In the genomic region with DNA sequence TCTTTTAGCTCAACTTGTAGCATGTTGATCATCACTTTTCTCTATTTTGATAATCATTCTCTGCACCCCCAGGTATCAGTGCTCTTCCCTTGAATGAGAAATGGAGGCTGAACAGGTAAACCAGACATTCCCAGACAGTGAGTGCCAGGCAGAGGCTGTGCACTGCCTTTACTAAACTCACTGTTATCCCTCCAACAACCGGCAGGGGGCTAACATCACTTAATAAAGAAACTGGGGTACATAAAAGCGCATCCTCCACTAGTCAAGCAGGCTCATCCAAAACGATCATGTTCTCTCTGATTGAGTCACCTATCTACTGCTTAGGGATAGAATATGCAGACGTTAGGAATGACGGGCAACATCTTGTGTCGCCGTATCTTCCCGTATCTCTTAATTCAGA, we compare ENCODE assay signal across 9 mouse cellular contexts.
DNase-seq lines count a peak whose midpoint lies in the region; ATAC-seq and TF ChIP-seq lines count a peak whose summit lies in the region.
"Had no signal": no experiment of that assay in that cellular context is flagged by ENCODE, and none has a peak within 500 bp of the region (broad histone marks: within the 10 kb centered on the region; RNA-seq: fewer than 3 reads in every experiment).

No protein-coding gene starts in this region.

- peak in 1 of 2 experiments; percentile 18 for DNase-seq in left cerebral cortex, adult 2 months (ENCODE audit: extremely low spot score in 1 of 2, low spot score in 2 of 2)
- no peak for DNase-seq in left cerebral cortex, adult 11 months (ENCODE audit: low spot score)
- peak; percentile 63 for DNase-seq in adrenal gland, postnatal 10 days
- peak; percentile 69 for DNase-seq in embryonic facial prominence, embryonic 11.5 days (ENCODE audit: low spot score)
- DNase-seq in layer of hippocampus, adult 9-10 months (ENCODE audit: low spot score), result peak; percentile 47

- H3K4me3 ChIP-seq in left cerebral cortex, adult 2 months, result no peak overlapping the region
- no peak overlapping the region for H3K4me3 ChIP-seq in E14TG2a.4 (replicated peaks; ENCODE audit: low read length)
- H3K4me3 ChIP-seq in embryonic facial prominence, embryonic 11.5 days (ENCODE audit: low read depth, low read length), result no peak overlapping the region
- no peak overlapping the region for H3K4me3 ChIP-seq in hindbrain, embryonic 16.5 days (ENCODE audit: low read length)
- H3K4me3 ChIP-seq: lung, embryonic 15.5 days had no signal

- no peak overlapping the region for H3K4me2 ChIP-seq in embryonic facial prominence, embryonic 11.5 days (ENCODE audit: low read depth, low read length)
- H3K4me2 ChIP-seq in hindbrain, embryonic 16.5 days (ENCODE audit: low read length), result no peak overlapping the region
- H3K4me2 ChIP-seq: lung, embryonic 15.5 days had no signal

- no peaks in the 10 kb centered on the region for H3K9me3 ChIP-seq in E14TG2a.4 (ENCODE audit: low read length)
- H3K9me3 ChIP-seq in embryonic facial prominence, embryonic 11.5 days (replicated peaks; ENCODE audit: control insufficient read depth, low read length), result no peaks in the 10 kb centered on the region
- H3K9me3 ChIP-seq in hindbrain, embryonic 16.5 days (ENCODE audit: control insufficient read depth, low read length), result no peaks in the 10 kb centered on the region
- H3K9me3 ChIP-seq: lung, embryonic 15.5 days had no signal

- no peak for ATAC-seq in embryonic facial prominence, embryonic 11.5 days (replicated peaks; ENCODE audit: insufficient number of reproducible peaks, low FRiP score, low TSS enrichment, low read depth)
- 0 out of 2 replicates have a peak, but pooled peaks have one; percentile 35 for ATAC-seq in monocyte, adult 5-6 weeks (replicated peaks; ENCODE audit: insufficient number of reproducible peaks, low FRiP score, low TSS enrichment, poor library complexity, severe bottlenecking)
- no peak for ATAC-seq in hindbrain, embryonic 16.5 days

- H3K9ac ChIP-seq in embryonic facial prominence, embryonic 11.5 days (replicated peaks; ENCODE audit: low read length), result no peak overlapping the region
- H3K9ac ChIP-seq in hindbrain, embryonic 16.5 days (ENCODE audit: low read depth, low read length), result no peak overlapping the region
- H3K9ac ChIP-seq: lung, embryonic 15.5 days had no signal

- H3K27me3 ChIP-seq in E14TG2a.4 (ENCODE audit: insufficient read depth, low read length), result no peaks in the 10 kb centered on the region
- no peaks in the 10 kb centered on the region for H3K27me3 ChIP-seq in embryonic facial prominence, embryonic 11.5 days (ENCODE audit: control insufficient read depth, insufficient read depth, low read length)
- H3K27me3 ChIP-seq in hindbrain, embryonic 16.5 days (replicated peaks; ENCODE audit: control insufficient read depth, insufficient read depth, low read length), result no peaks in the 10 kb centered on the region
- H3K27me3 ChIP-seq: lung, embryonic 15.5 days had no signal

- WGBS in embryonic facial prominence, embryonic 11.5 days, result 74% methylated on average over 8 of the region's 8 CpGs
- 72% methylated on average over 8 of the region's 8 CpGs for WGBS in hindbrain, embryonic 16.5 days

- H3K27ac ChIP-seq in left cerebral cortex, adult 2 months, result no peak overlapping the region
- H3K27ac ChIP-seq in embryonic facial prominence, embryonic 11.5 days (replicated peaks; ENCODE audit: low read depth, low read length), result no peak overlapping the region
- H3K27ac ChIP-seq in hindbrain, embryonic 16.5 days (ENCODE audit: low read depth, low read length), result no peak overlapping the region
- H3K27ac ChIP-seq: lung, embryonic 15.5 days had no signal

- no peaks in the 10 kb centered on the region for H3K36me3 ChIP-seq in E14TG2a.4 (ENCODE audit: insufficient read depth, low read length)
- no peaks in the 10 kb centered on the region; the same call in 1 of the 2 replicates for H3K36me3 ChIP-seq in embryonic facial prominence, embryonic 11.5 days (replicated peaks; ENCODE audit: control insufficient read depth, insufficient read depth, low read depth, low read length)
- peaks cover 6% of the 10 kb centered on the region; the same call in 1 of the 2 replicates for H3K36me3 ChIP-seq in hindbrain, embryonic 16.5 days (ENCODE audit: control insufficient read depth, insufficient read depth, low read length)

- intact Hi-C loops in left cerebral cortex, adult 2 months (cut with DNase I), result loop anchor here (5.0 to 10.0 kb wide), 3 partner anchors 514 to 756 kb away; no protein-coding TSS in a partner anchor

- peaks cover 6% of the 10 kb centered on the region; the same call in 1 of the 2 replicates for H3K4me1 ChIP-seq in E14TG2a.4 (replicated peaks; ENCODE audit: low read depth, low read length)
- H3K4me1 ChIP-seq in embryonic facial prominence, embryonic 11.5 days (ENCODE audit: control insufficient read depth, insufficient read depth, low read length), result no peaks in the 10 kb centered on the region
- H3K4me1 ChIP-seq in hindbrain, embryonic 16.5 days (ENCODE audit: control insufficient read depth, insufficient read depth, low read depth, low read length), result peaks cover 7% of the 10 kb centered on the region

- peak; percentile 68 for TF ChIP-seq CTCF in left cerebral cortex, adult 2 months (IDR thresholded peaks at IDR 0.05)
- peak; percentile 78 for TF ChIP-seq CTCF in E14TG2a.4 (conservative IDR thresholded peaks at IDR 0.05; ENCODE audit: low read length)
